Mouse (Mus musculus) mesoderm, embryonic 11.5 days (tissue): ENCODE results near the gene Ern1.

Source experiments
- DNase-seq: peaks from one replicate; pipeline ENCODE4 v3.0.0-alpha.2; 2012; ENCODE audit warnings: low read depth, low spot score

Ern1 gene

GRCm38 (mm10) chr11:106487733-106488115, at the start of gene Ern1:
TSS of gene Ern1 (minus strand) at chr11:106487852.
- DNase-seq, result peak; percentile 93

GRCm38 (mm10) chr11:106536253-106536912, 48.7 kb upstream of the Ern1 start:
- no peak for DNase-seq

- DNase-seq, result no peak
Measured at GRCm38 (mm10) chr11:106535660-106536252, 48.1 kb upstream of the Ern1 start.

- no peak for DNase-seq
Measured at GRCm38 (mm10) chr11:106532248-106532790, 44.7 kb upstream of the Ern1 start.

- DNase-seq, result no peak
Measured at GRCm38 (mm10) chr11:106529786-106530185, 42.1 kb upstream of the Ern1 start.

GRCm38 (mm10) chr11:106529113-106529512, 41.5 kb upstream of the Ern1 start:
- no peak for DNase-seq

- DNase-seq, result no peak
Measured at GRCm38 (mm10) chr11:106527926-106528325, 40.3 kb upstream of the Ern1 start.

GRCm38 (mm10) chr11:106527147-106527821, 39.6 kb upstream of the Ern1 start:
- no peak for DNase-seq

- no peak for DNase-seq
Measured at GRCm38 (mm10) chr11:106522538-106522937, 34.9 kb upstream of the Ern1 start.

GRCm38 (mm10) chr11:106521612-106522011, 34.0 kb upstream of the Ern1 start:
- no peak for DNase-seq

GRCm38 (mm10) chr11:106520404-106520803, 32.8 kb upstream of the Ern1 start:
- no peak for DNase-seq

- no peak for DNase-seq
Measured at GRCm38 (mm10) chr11:106519519-106519918, 31.9 kb upstream of the Ern1 start.

- DNase-seq, result no peak
Measured at GRCm38 (mm10) chr11:106518391-106518790, 30.7 kb upstream of the Ern1 start.

GRCm38 (mm10) chr11:106515079-106515745, 27.6 kb upstream of the Ern1 start:
- DNase-seq, result no peak

- peak; percentile 51 for DNase-seq
Measured at GRCm38 (mm10) chr11:106514446-106514845, 26.8 kb upstream of the Ern1 start.

GRCm38 (mm10) chr11:106513166-106513565, 25.5 kb upstream of the Ern1 start:
- DNase-seq, result peak; percentile 58

- no peak for DNase-seq
Measured at GRCm38 (mm10) chr11:106512006-106512390, 24.3 kb upstream of the Ern1 start.

GRCm38 (mm10) chr11:106511236-106512005, 23.8 kb upstream of the Ern1 start:
- DNase-seq, result no peak

GRCm38 (mm10) chr11:106507638-106508037, 20.0 kb upstream of the Ern1 start:
- no peak for DNase-seq

GRCm38 (mm10) chr11:106506211-106506610, 18.6 kb upstream of the Ern1 start:
- no peak for DNase-seq

- DNase-seq, result no peak
Measured at GRCm38 (mm10) chr11:106504129-106504528, 16.5 kb upstream of the Ern1 start.

- no peak for DNase-seq
Measured at GRCm38 (mm10) chr11:106503425-106503717, 15.7 kb upstream of the Ern1 start.
